Mouse (Mus musculus): ENCODE measurements at regions not wholly inside any gene's neighbourhood (a gene's known extent, or its start where the extent isn't known, plus 50 kb on each side); places are given as distances from the start of the nearest gene placed in this dataset.

DNA sequence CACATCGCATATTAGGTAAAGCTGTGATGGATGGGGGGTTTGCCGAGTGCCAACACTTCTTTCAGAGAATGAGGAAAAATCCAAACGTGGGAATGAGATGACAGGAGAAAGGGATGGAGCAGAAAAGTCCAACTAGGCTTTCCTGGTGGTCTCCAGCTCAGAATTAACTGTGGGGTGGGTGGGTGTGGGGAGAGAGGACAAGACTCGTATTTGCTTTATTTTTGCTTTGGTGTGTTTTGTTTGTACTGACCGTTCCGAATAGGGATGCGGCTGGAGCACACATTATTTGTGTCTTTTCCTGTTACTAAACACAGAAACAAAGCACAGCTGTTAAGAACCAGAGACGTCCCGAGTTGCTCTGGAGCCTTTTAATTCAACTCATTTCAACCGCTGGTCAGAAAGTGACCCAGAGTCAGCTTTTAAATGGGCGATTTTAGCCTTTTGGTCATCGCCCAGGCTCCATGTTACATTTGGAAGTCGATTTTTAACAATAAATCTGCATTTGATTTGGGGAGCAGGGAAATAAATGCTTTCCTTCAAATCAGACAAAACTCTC, 136.7 kb downstream of the Gm10295 start:
- no peak for DNase-seq (ENCODE audit: low spot score)

- DNase-seq (ENCODE audit: low spot score): no peak
Observed at GRCm38 (mm10) chr7:71193131-71193530, 158.2 kb downstream of the Gm10295 start.

DNA sequence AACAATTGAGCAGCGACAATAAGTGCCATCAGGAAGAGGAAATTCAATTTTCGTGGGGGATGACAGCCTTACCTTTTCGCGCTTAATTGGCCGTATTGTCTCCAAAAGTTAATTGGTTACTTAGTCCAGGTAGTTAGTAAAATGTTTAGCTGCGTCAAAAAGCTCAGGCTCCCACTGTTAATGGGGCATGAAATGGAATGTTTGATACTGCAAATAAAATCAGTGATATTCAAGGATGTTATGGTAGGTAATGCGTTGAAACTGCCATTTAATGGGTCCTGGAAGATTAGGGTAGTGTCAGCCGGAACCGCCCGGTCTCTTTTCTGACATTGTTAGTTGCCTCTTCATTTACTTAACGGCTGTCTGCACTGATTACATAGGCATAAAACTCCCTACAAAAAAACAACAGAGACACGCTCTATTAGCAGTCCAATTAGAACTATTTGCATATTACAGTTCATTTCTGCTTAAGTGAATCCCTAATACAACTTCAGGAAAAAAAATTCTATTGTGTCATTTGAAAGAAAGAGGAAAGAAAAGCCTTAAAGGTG, 161.0 kb downstream of the Gm10295 start:
- no peak for DNase-seq (ENCODE audit: low spot score)

DNA sequence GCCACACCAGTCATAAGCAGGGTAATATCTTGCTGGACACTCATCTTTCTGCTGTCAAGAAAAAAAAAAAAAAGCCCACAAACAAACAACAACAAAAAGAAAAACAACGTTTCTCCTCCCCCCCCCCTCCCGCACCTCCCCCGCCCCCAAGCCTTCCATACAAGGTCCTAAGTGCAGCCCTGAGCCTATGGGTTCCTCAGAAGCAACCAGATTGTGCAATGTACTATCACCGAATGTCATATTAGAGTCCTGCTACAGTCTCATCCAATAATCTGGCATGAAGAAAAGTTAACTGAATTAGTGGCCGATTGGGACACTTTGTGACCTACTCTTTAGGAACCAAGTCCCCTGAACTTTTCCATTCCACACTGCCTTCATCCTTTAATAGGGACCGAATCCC, 161.5 kb downstream of the Gm10295 start:
- no peak for DNase-seq (ENCODE audit: low spot score)

DNA sequence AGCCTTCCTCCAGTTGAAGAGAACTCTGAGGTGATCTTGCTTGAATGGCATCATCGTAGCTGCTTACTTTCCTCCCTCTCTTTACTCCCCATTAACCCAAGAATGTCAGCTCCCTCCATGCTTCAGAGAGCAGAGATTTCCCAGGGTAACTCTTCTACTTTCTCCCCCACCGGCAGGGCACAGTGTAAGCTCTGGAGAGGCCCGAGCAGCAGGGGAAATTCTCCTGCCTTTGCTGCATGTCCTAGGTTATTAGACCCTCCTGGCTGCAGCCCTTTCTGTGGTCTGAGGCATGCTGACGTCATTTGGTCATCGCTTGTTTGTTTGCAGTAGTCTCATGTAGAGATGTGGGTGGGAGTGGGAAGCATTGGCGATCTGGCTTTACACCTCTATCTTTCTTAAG, 163.2 kb downstream of the Gm10295 start:
- DNase-seq (ENCODE audit: low spot score): no peak

DNA sequence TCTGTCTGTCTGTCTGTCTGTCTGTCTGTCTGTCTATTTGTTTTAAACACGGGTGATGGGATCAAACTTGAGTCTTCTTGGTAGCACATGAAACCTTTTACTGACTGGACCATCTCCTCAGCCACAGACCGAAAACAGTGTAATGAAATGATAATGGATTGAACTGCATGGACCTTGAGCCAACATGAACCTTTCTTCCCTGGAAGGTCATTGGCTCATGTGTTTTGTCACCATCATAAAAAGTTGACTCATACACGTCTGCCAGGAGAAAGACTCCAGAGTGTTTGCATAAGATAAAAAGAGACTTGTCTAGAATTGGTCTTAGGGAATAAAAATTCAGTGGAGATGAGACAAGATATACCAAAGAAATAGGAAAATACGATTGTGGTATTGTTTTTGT, 176.4 kb downstream of the Gm10295 start:
- no peak for DNase-seq (ENCODE audit: low spot score)

GRCm38 (mm10) chr7:71139068-71139467, 212.2 kb downstream of the Gm10295 start:
- DNase-seq (ENCODE audit: low spot score): no peak

- no peak for DNase-seq (ENCODE audit: low spot score)
Observed at GRCm38 (mm10) chr7:71129981-71130380, 221.3 kb downstream of the Gm10295 start.

GRCm38 (mm10) chr7:71128928-71129327, 222.4 kb downstream of the Gm10295 start:
- DNase-seq (ENCODE audit: low spot score): no peak

- no peak for DNase-seq (ENCODE audit: low spot score)
Observed at GRCm38 (mm10) chr7:71121453-71121852, 229.8 kb downstream of the Gm10295 start.

GRCm38 (mm10) chr7:71120975-71121374, 230.3 kb downstream of the Gm10295 start:
- DNase-seq (ENCODE audit: low spot score): no peak

DNA sequence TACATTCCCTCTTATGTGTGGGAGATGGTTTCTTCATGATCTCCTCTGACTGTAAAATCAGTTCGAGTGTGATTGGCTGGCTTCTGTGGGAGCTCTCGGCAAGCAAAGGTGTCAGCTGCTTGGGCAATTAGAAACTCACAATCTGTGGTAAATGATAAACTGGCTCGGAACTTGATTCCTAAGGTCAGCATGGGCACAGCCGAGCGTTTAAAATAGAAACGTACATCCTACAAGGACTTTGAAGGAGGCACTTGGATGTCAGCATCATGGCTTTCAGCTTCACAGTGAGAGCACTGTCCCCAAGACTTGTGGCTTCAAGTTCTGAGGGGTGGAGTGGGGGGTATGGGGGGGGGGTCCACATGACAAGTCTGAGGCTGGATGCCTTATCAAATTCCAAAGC, 231.3 kb downstream of the Gm10295 start:
- DNase-seq (ENCODE audit: low spot score): no peak

GRCm38 (mm10) chr7:71107101-71107500, 244.2 kb downstream of the Gm10295 start:
- DNase-seq (ENCODE audit: low spot score): no peak

DNA sequence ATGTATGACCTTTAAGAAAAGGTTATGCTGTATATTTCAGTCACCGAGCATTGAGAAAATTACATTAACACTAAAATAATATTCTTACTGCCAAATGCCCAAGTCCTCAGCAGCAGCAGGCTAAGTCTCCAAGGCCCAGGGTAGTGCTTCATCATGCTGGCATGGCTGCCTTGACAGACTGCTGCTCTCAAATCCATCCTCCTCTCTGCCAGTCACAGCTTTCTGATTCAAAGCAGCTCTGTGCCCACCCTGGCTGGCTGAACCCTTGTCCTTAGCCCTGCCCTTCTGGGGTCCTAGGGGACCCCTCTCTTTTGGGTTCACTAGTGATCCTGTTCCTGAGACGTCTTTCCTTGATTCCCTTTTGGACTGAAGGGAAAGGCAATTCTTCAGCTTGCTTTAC, 251.0 kb downstream of the Gm10295 start:
- no peak for DNase-seq (ENCODE audit: low spot score)

DNA sequence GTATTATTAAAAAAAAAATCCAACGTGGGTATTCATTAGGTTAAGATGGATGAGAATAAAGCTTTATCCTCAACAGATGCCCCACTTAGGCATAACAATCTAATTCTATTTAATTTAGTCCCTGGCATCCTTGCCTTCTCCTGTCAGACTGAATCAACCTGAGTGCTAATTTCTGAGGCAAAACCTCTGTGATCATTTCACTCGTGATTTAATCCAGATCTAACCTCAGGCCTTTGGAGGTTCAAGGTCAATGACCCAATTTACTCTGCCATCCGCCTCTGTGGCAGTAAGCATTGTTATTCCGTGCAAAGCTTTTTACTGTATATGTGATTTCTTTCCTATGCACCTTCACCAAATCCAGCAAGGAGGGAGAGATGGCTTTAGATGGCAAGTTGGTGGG, 253.0 kb downstream of the Gm10295 start:
- no peak for DNase-seq (ENCODE audit: low spot score)

GRCm38 (mm10) chr7:71093301-71093939, 257.9 kb downstream of the Gm10295 start:
- no peak for DNase-seq (ENCODE audit: low spot score)

DNA sequence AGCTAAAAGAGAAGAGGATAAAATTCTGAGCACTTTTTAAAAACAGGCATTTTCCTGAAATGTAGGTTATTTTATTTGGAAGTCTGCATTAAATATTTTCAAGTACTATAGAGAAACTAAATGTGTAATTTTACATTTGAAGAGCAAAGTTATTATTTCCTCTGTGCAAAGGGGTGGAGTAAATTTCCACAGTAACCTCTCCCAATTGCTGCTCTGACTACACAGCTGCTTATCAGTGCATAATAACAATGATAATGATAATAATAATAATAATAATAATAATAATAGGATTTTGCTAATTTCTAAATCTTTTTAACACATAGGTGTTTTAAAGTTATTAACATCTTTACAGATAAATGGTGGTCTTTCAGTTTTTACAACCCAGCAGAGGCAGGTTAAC, 258.5 kb downstream of the Gm10295 start:
- no peak for DNase-seq (ENCODE audit: low spot score)

- DNase-seq (ENCODE audit: low spot score): no peak
Observed at GRCm38 (mm10) chr7:71092301-71092700, 259.0 kb downstream of the Gm10295 start.

- DNase-seq (ENCODE audit: low spot score): no peak
Observed at GRCm38 (mm10) chr7:71064446-71065391, 286.6 kb downstream of the Gm10295 start.

DNA sequence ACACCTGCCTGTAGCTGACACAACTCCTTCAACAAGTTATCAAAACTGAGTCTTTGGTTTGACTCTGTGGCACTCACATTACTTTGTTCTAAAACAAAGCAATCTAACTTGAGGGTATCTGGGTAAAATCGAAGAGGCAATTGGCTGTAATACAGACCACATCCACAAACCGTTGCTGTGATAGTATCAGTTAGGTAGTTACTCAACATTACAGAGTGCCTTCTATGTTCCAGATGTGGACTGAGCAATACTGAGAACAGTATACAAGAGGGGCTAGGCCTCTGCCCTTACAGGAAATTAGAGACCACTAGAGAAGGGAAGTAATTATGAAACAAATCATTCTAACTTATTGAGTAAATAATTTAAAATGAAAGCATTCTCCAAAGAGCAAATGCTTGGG, 300.5 kb downstream of the Gm10295 start:
- no peak for DNase-seq (ENCODE audit: low spot score)

- no peak for DNase-seq (ENCODE audit: low spot score)
Observed at GRCm38 (mm10) chr7:71047201-71047600, 304.1 kb downstream of the Gm10295 start.

GRCm38 (mm10) chr7:71046596-71046995, 304.7 kb downstream of the Gm10295 start:
- DNase-seq (ENCODE audit: low spot score): no peak

DNA sequence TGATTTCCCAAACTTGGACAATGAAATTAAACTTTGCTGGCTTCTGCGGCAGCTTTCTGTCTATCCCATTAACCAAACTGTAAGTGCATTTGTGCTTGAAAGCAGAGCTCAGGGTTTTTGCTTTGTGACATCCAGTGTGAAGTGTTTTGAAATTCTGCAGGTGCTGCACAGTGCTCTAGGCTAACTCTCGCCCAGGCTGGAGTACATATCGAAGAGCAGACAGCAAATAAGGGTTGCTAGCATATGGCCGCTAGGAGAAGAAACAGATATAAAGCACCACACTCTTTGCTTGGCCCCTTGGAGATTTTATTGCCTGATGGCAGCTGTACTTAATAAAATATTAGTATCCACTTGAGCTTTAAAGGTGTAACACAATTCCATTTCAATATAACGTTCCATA, 307.5 kb downstream of the Gm10295 start:
- DNase-seq (ENCODE audit: low spot score): no peak
